Mouse (Mus musculus): Measurements from ENCODE around the gene Msi2.

GRCm38 (mm10) chr11:88564810-88565209 lies 153.5 kb downstream of the Msi2 start:
- TF ChIP-seq POLR2A (IDR thresholded peaks at IDR 0.05; ENCODE audit: control insufficient read depth, low read depth, low read length) (no peak), CTCF (IDR thresholded peaks at IDR 0.05; ENCODE audit: control insufficient read depth, insufficient read depth, insufficient replicate concordance, low read depth, low read length) (no peak)
